Mouse (Mus musculus) heart, embryonic 14.5 days (tissue): ENCODE results near the gene Akirin2. TPM values are rescaled to one million over a fixed set of nuclear protein-coding genes. Genes with fewer than 3 reads are reported as not detected.

Source experiments
- ATAC-seq: fragments of 200-750 bp; cut with Nextera tagmentation; 2 replicates; pipeline ENCODE4 v1.8.0; 2017; ENCODE audit warnings: low read depth, moderate TSS enrichment; ENCODE audit not compliant: insufficient number of reproducible peaks, insufficient read depth, low FRiP score
- H3K27ac ChIP-seq, 2 experiments: fragments of 200-500 bp in 1 of 2; fragments of 300-500 bp in 1 of 2; sonication (generic) in 1 of 2; replicated peaks in 1 of 2; 2 replicates each; pipeline ENCODE4 v1.5.1; 2012 to 2014; ENCODE audit warnings: low read depth in 2 of 2, low read length in 2 of 2, control low read depth in 1 of 2, mild to moderate bottlenecking in 1 of 2, mixed read lengths in 1 of 2; ENCODE audit not compliant: control insufficient read depth in 1 of 2, insufficient read depth in 1 of 2
- H3K27me3 ChIP-seq: fragments of 300-500 bp; sonication (generic); 2 replicates; pipeline ENCODE4 v1.6.1; 2014; ENCODE audit warnings: mild to moderate bottlenecking, low read length, control low read depth; ENCODE audit not compliant: control insufficient read depth, insufficient read depth
- H3K36me3 ChIP-seq: fragments of 300-500 bp; sonication (generic); 2 replicates; pipeline ENCODE4 v1.6.1; 2014; ENCODE audit warnings: mild to moderate bottlenecking, control low read depth, low read length, mixed read lengths; ENCODE audit not compliant: control insufficient read depth, insufficient read depth
- H3K4me1 ChIP-seq, 2 experiments: fragments of 200-500 bp in 1 of 2; fragments of 300-500 bp in 1 of 2; sonication (generic) in 1 of 2; 2 replicates each; pipeline ENCODE4 v1.6.1; 2012 to 2014; ENCODE audit warnings: low read length in 2 of 2, control low read depth in 1 of 2, mixed read lengths in 1 of 2; ENCODE audit not compliant: control insufficient read depth in 2 of 2, insufficient read depth in 2 of 2
- H3K4me2 ChIP-seq: fragments of 300-500 bp; sonication (generic); 2 replicates; pipeline ENCODE4 v1.6.1; 2014; ENCODE audit warnings: mild to moderate bottlenecking, low read length
- H3K4me3 ChIP-seq, 2 experiments: fragments of 200-500 bp in 1 of 2; fragments of 300-500 bp in 1 of 2; sonication (generic) in 1 of 2; 2 replicates each; pipeline ENCODE4 v1.5.1; 2012 to 2014; ENCODE audit warnings: low read length in 2 of 2, mild to moderate bottlenecking in 2 of 2, control low read depth in 1 of 2, low read depth in 1 of 2, moderate library complexity in 1 of 2; ENCODE audit not compliant: control insufficient read depth in 1 of 2, insufficient read depth in 1 of 2
- H3K9ac ChIP-seq: fragments of 300-500 bp; sonication (generic); 2 replicates; pipeline ENCODE4 v1.6.1; 2014; ENCODE audit warnings: mild to moderate bottlenecking, low read length
- H3K9me3 ChIP-seq: fragments of 300-500 bp; sonication (generic); 2 replicates; pipeline ENCODE4 v1.6.1; 2016; ENCODE audit warnings: low read length, control low read depth; ENCODE audit not compliant: control insufficient read depth
- WGBS: fragments of 180-500 bp; shearing (Covaris S2); extraction: QIAGEN DNeasy Blood & Tissue Kit; methylation state at CpG from one replicate; pipeline ENCODE4 v1.1.7; 2014; 5-methylcytosine and 5-hydroxymethylcytosine counted together
- polyA plus RNA-seq: library from polyadenylated mRNA; unstranded; fragments of >200 nt; fragmentation: Nextera tagmentation; extraction: Ambion mirVana; gene quantifications from 2 replicates; pipeline ENCODE4 v1.2.1, GENCODE M21; 2014

The Akirin2 gene
- polyA plus RNA-seq, 1 experiment from 2014 or later = 45.1 TPM

GRCm38 (mm10) chr4:34549981-34550747, 573 bp upstream of the Akirin2 start:
- Histone ChIP-seq H3K27ac (peak overlapping the region; percentile 96 to 99), H3K36me3 (no peaks in the 10 kb centered on the region), H3K27me3 (no peaks in the 10 kb centered on the region), H3K9ac (peak overlapping the region; percentile 97), H3K4me3 (peak overlapping the region; percentile 96 to 100), H3K4me1 (peaks cover 0 to 23% of the 10 kb centered on the region in 2 experiments; a peak in 1 of 4 replicates), H3K4me2 (peak overlapping the region; percentile 81), H3K9me3 (no peaks in the 10 kb centered on the region)
- 2% methylated on average over 38 of the region's 38 CpGs for WGBS
- peak; percentile 89 for ATAC-seq

- Histone ChIP-seq H3K4me1 (peaks cover 3 to 34% of the 10 kb centered on the region in 2 experiments; a peak in 3 of 4 replicates), H3K27ac (peak overlapping the region; percentile 96 to 99), H3K4me3 (peak overlapping the region; percentile 96 to 100), H3K4me2 (peak overlapping the region; percentile 81), H3K27me3 (no peaks in the 10 kb centered on the region), H3K9me3 (no peaks in the 10 kb centered on the region), H3K9ac (peak overlapping the region; percentile 97), H3K36me3 (0 out of 2 replicates have a peak, but pooled peaks cover 4% of the 10 kb centered on the region)
- ATAC-seq = peak; percentile 68
- WGBS = under 1% methylated on average over 49 of the region's 50 CpGs
Observed at GRCm38 (mm10) chr4:34551098-34551809, 517 bp downstream of the Akirin2 start.

GRCm38 (mm10) chr4:34551966-34552365, 1.2 kb downstream of the Akirin2 start:
- Histone ChIP-seq H3K27me3 (no peaks in the 10 kb centered on the region), H3K4me2 (peak overlapping the region; percentile 81), H3K4me1 (peaks cover 3 to 40% of the 10 kb centered on the region in 2 experiments; a peak in 3 of 4 replicates), H3K36me3 (0 out of 2 replicates have a peak, but pooled peaks cover 4% of the 10 kb centered on the region), H3K27ac (peak overlapping the region in 1 of 2 experiments; percentile 96; a peak in 3 of 4 replicates), H3K9me3 (no peaks in the 10 kb centered on the region), H3K4me3 (peak overlapping the region; percentile 96 to 100), H3K9ac (peak overlapping the region; percentile 97)
- WGBS = 9% methylated on average over 3 of the region's 3 CpGs
- ATAC-seq = no peak

GRCm38 (mm10) chr4:34554596-34554995, 3.9 kb downstream of the Akirin2 start:
- no peak overlapping the region for H3K9ac ChIP-seq
- no peak overlapping the region for H3K4me2 ChIP-seq
- no peaks in the 10 kb centered on the region for H3K9me3 ChIP-seq
- H3K4me1 ChIP-seq = peaks cover 3 to 57% of the 10 kb centered on the region in 2 experiments; a peak in 3 of 4 replicates
- H3K36me3 ChIP-seq = 0 out of 2 replicates have a peak, but pooled peaks cover 8% of the 10 kb centered on the region
- H3K4me3 ChIP-seq = no peak overlapping the region
- 49% methylated on average over 1 of the region's 1 CpGs for WGBS
- no peak for ATAC-seq
- H3K27me3 ChIP-seq = no peaks in the 10 kb centered on the region
- H3K27ac ChIP-seq = no peak overlapping the region

- 79% methylated on average over 3 of the region's 3 CpGs for WGBS
- Histone ChIP-seq H3K36me3 (0 out of 2 replicates have a peak, but pooled peaks cover 8% of the 10 kb centered on the region), H3K4me1 (peaks cover 3 to 57% of the 10 kb centered on the region in 2 experiments; a peak in 3 of 4 replicates), H3K9me3 (no peaks in the 10 kb centered on the region), H3K27me3 (no peaks in the 10 kb centered on the region), H3K9ac (no peak overlapping the region), H3K4me2 (no peak overlapping the region), H3K4me3 (no peak overlapping the region), H3K27ac (no peak overlapping the region)
- ATAC-seq = no peak
Observed at GRCm38 (mm10) chr4:34555604-34556003, 4.9 kb downstream of the Akirin2 start.

- Histone ChIP-seq H3K36me3 (0 out of 2 replicates have a peak, but pooled peaks cover 8% of the 10 kb centered on the region), H3K9me3 (no peaks in the 10 kb centered on the region), H3K9ac (no peak overlapping the region), H3K4me3 (no peak overlapping the region), H3K4me1 (peaks cover 3 to 57% of the 10 kb centered on the region in 2 experiments; a peak in 3 of 4 replicates), H3K4me2 (no peak overlapping the region), H3K27ac (no peak overlapping the region), H3K27me3 (no peaks in the 10 kb centered on the region)
- no peak for ATAC-seq
Observed at GRCm38 (mm10) chr4:34556183-34556582, 5.4 kb downstream of the Akirin2 start.

GRCm38 (mm10) chr4:34560971-34561370, 10.2 kb downstream of the Akirin2 start:
- no peak for ATAC-seq
- Histone ChIP-seq H3K9ac (no peak overlapping the region), H3K4me3 (no peak overlapping the region), H3K27me3 (no peaks in the 10 kb centered on the region), H3K36me3 (peaks cover 37% of the 10 kb centered on the region), H3K4me1 (peaks cover 0 to 30% of the 10 kb centered on the region in 2 experiments; a peak in 2 of 4 replicates), H3K27ac (no peak overlapping the region), H3K9me3 (no peaks in the 10 kb centered on the region), H3K4me2 (no peak overlapping the region)
- WGBS = 63% methylated on average over 4 of the region's 4 CpGs
